13 mouse cellular contexts compared by ENCODE assay signal in the genomic region with DNA sequence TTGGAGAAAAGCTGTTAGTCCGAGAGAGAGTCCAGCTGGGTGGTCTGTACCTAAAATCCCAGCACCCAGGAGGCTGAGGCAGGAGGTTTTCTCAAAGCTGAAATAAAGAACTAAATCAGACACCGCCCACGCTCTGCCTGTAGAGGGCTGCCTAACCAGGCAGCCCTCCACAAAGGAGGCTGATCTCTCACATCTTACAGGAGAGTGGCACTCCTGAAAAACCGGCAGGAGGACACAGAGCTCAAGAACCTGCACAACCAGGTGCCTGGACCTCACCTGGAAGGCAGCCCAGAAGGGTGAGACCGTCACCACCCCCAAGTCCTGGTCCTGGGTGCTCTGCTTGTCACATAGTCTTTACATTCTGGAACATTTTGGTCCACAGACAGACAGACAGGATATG. TPM values are rescaled to one million over a fixed set of nuclear protein-coding genes. Genes with fewer than 3 reads are reported as not detected.
DNase-seq lines count a peak whose midpoint lies in the region; ATAC-seq and TF ChIP-seq lines count a peak whose summit lies in the region.
"Had no signal": no experiment of that assay in that cellular context is flagged by ENCODE, and none has a peak within 500 bp of the region (broad histone marks: within the 10 kb centered on the region; RNA-seq: fewer than 3 reads in every experiment).

No protein-coding gene starts in this region.

- peak; percentile 17 for DNase-seq in embryonic facial prominence, embryonic 14.5 days (ENCODE audit: low spot score)
- DNase-seq in embryonic facial prominence, embryonic 10.5 days (ENCODE audit: low spot score) = no peak
- DNase-seq in lung, postnatal 4 days = peak; percentile 26 to 38
- no peak for DNase-seq in lung, postnatal 25 days (ENCODE audit: low spot score)
- DNase-seq in stomach, postnatal 0 days (ENCODE audit: low spot score) = peak; percentile 52
- no peak for DNase-seq in embryo, embryonic 10.5 days (ENCODE audit: low spot score)
- DNase-seq in ovary, postnatal 36 days (ENCODE audit: low spot score) = no peak
- DNase-seq: kidney, adult 18-20 months had no signal

- no peak overlapping the region for H3K4me3 ChIP-seq in embryonic facial prominence, embryonic 14.5 days (ENCODE audit: low read depth, low read length)
- H3K4me3 ChIP-seq in embryonic facial prominence, embryonic 10.5 days = no peak overlapping the region
- H3K4me3 ChIP-seq in brown adipose tissue, adult 24 weeks (ENCODE audit: insufficient read depth, low read depth, low read length) = no peak overlapping the region
- no peak overlapping the region for H3K4me3 ChIP-seq in stomach, postnatal 0 days (ENCODE audit: low read depth, low read length)
- H3K4me3 ChIP-seq: embryonic facial prominence, embryonic 15.5 days; hindbrain, embryonic 10.5 days; limb, embryonic 13.5 days; midbrain, embryonic 15.5 days had no signal

- no peak overlapping the region for H3K27ac ChIP-seq in embryonic facial prominence, embryonic 14.5 days (replicated peaks; ENCODE audit: low read depth, low read length)
- no peak overlapping the region for H3K27ac ChIP-seq in embryonic facial prominence, embryonic 10.5 days (replicated peaks)
- 0 out of 2 replicates have a peak overlapping the region, but pooled peaks have one; percentile 10 for H3K27ac ChIP-seq in brown adipose tissue, adult 24 weeks (replicated peaks; ENCODE audit: low read depth, low read length)
- peak overlapping the region; percentile 83 for H3K27ac ChIP-seq in stomach, postnatal 0 days (replicated peaks)
- H3K27ac ChIP-seq: limb, embryonic 13.5 days; midbrain, embryonic 15.5 days had no signal

- H3K27me3 ChIP-seq in embryonic facial prominence, embryonic 14.5 days (replicated peaks; ENCODE audit: control insufficient read depth, insufficient read depth, low read length) = no peaks in the 10 kb centered on the region
- no peaks in the 10 kb centered on the region for H3K27me3 ChIP-seq in embryonic facial prominence, embryonic 10.5 days (replicated peaks; ENCODE audit: low read depth, poor library complexity, severe bottlenecking)
- no peaks in the 10 kb centered on the region for H3K27me3 ChIP-seq in stomach, postnatal 0 days (ENCODE audit: control insufficient read depth, insufficient read depth, low read length)
- H3K27me3 ChIP-seq: embryonic facial prominence, embryonic 15.5 days; limb, embryonic 13.5 days; midbrain, embryonic 15.5 days had no signal

- no peak for TF ChIP-seq EP300 in stomach, postnatal 0 days (optimal IDR thresholded peaks at IDR 0.05)

- H3K4me2 ChIP-seq in embryonic facial prominence, embryonic 14.5 days (ENCODE audit: low read depth, low read length) = no peak overlapping the region
- H3K4me2 ChIP-seq in stomach, postnatal 0 days (replicated peaks; ENCODE audit: low read depth) = no peak overlapping the region
- H3K4me2 ChIP-seq: embryonic facial prominence, embryonic 15.5 days; limb, embryonic 13.5 days; midbrain, embryonic 15.5 days had no signal

- H3K36me3 ChIP-seq in embryonic facial prominence, embryonic 14.5 days (ENCODE audit: control insufficient read depth, insufficient read depth, low read length) = peaks cover 19% of the 10 kb centered on the region; the same call in 1 of the 2 replicates
- H3K36me3 ChIP-seq in embryonic facial prominence, embryonic 10.5 days (replicated peaks) = peaks cover 51% of the 10 kb centered on the region
- H3K36me3 ChIP-seq in stomach, postnatal 0 days (ENCODE audit: control insufficient read depth, insufficient read depth, low read length) = peaks cover under 1% of the 10 kb centered on the region; the same call in 1 of the 2 replicates

- TF ChIP-seq CTCF in stomach, postnatal 0 days (IDR thresholded peaks at IDR 0.05; ENCODE audit: low read depth) = peak; percentile 50

- 86% methylated on average over 5 of the region's 5 CpGs for WGBS in embryonic facial prominence, embryonic 14.5 days
- 91% methylated on average over 5 of the region's 5 CpGs for WGBS in embryonic facial prominence, embryonic 10.5 days
- WGBS in stomach, postnatal 0 days = 62% methylated on average over 5 of the region's 5 CpGs

- ATAC-seq in embryonic facial prominence, embryonic 14.5 days (ENCODE audit: low read depth) = no peak
- ATAC-seq in stomach, postnatal 0 days (ENCODE audit: low FRiP score, low TSS enrichment) = no peak
- ATAC-seq: midbrain, embryonic 15.5 days had no signal

- no peak overlapping the region for H3K9ac ChIP-seq in embryonic facial prominence, embryonic 14.5 days (ENCODE audit: low read depth, low read length)
- no peak overlapping the region for H3K9ac ChIP-seq in stomach, postnatal 0 days (ENCODE audit: low read length)
- H3K9ac ChIP-seq: embryonic facial prominence, embryonic 15.5 days; limb, embryonic 13.5 days; midbrain, embryonic 15.5 days had no signal

- H3K9me3 ChIP-seq in embryonic facial prominence, embryonic 14.5 days (ENCODE audit: control insufficient read depth, low read length) = no peaks in the 10 kb centered on the region
- H3K9me3 ChIP-seq in embryonic facial prominence, embryonic 10.5 days = no peaks in the 10 kb centered on the region
- no peaks in the 10 kb centered on the region for H3K9me3 ChIP-seq in stomach, postnatal 0 days (ENCODE audit: control insufficient read depth, low read length)
- H3K9me3 ChIP-seq: embryonic facial prominence, embryonic 15.5 days; hindbrain, embryonic 10.5 days; limb, embryonic 13.5 days; midbrain, embryonic 15.5 days had no signal

- H3K4me1 ChIP-seq in embryonic facial prominence, embryonic 14.5 days (ENCODE audit: control insufficient read depth, insufficient read depth, low read length) = peaks cover 30% of the 10 kb centered on the region
- H3K4me1 ChIP-seq in embryonic facial prominence, embryonic 10.5 days = peaks cover 48% of the 10 kb centered on the region
- peaks cover 77% of the 10 kb centered on the region for H3K4me1 ChIP-seq in brown adipose tissue, adult 24 weeks (ENCODE audit: control insufficient read depth, insufficient read depth, insufficient read length, low read length)
- H3K4me1 ChIP-seq in stomach, postnatal 0 days (replicated peaks; ENCODE audit: control insufficient read depth, insufficient read depth) = peaks cover 18% of the 10 kb centered on the region

RNA-seq across cellular contexts. Expression of a gene that starts 8.2 kb away (rescaled TPM):
- polyA plus RNA-seq in embryonic facial prominence, embryonic 14.5 days (2014; fragmentation: Nextera tagmentation; extraction: Ambion mirVana) = 17.0 and 18.9 TPM in 2 replicates
- 12.5 and 14.8 TPM in 2 replicates for polyA plus RNA-seq in embryonic facial prominence, embryonic 10.5 days (2016; fragmentation: Nextera tagmentation; extraction: Ambion mirVana)
- 30.7 and 35.9 TPM in 2 replicates for polyA plus RNA-seq in brown adipose tissue, adult 24 weeks (2012; ENCODE audit: insufficient read depth, insufficient read length, missing spikeins)
- polyA plus RNA-seq in stomach, postnatal 0 days (2015; fragmentation: Nextera tagmentation; extraction: Ambion mirVana) = 19.3 and 25.5 TPM in 2 replicates

RNA-seq across cellular contexts. Expression of a gene that starts 14.9 kb away (rescaled TPM):
- 7.6 and 9.0 TPM in 2 replicates for polyA plus RNA-seq in embryonic facial prominence, embryonic 14.5 days (2014; fragmentation: Nextera tagmentation; extraction: Ambion mirVana)
- 6.3 and 7.6 TPM in 2 replicates for polyA plus RNA-seq in embryonic facial prominence, embryonic 10.5 days (2016; fragmentation: Nextera tagmentation; extraction: Ambion mirVana)
- 0.87 TPM in 1 of 2 replicates, not detected in the other for polyA plus RNA-seq in brown adipose tissue, adult 24 weeks (2012; ENCODE audit: insufficient read depth, insufficient read length, missing spikeins)
- 5.0 and 5.2 TPM in 2 replicates for polyA plus RNA-seq in stomach, postnatal 0 days (2015; fragmentation: Nextera tagmentation; extraction: Ambion mirVana)

RNA-seq across cellular contexts. Expression of a gene that starts 28.9 kb away (rescaled TPM):
- 16.3 and 16.6 TPM in 2 replicates for polyA plus RNA-seq in embryonic facial prominence, embryonic 14.5 days (2014; fragmentation: Nextera tagmentation; extraction: Ambion mirVana)
- polyA plus RNA-seq in embryonic facial prominence, embryonic 10.5 days (2016; fragmentation: Nextera tagmentation; extraction: Ambion mirVana) = 4.2 and 4.5 TPM in 2 replicates
- 3.3 and 4.8 TPM in 2 replicates for polyA plus RNA-seq in brown adipose tissue, adult 24 weeks (2012; ENCODE audit: insufficient read depth, insufficient read length, missing spikeins)
- 36.9 and 41.0 TPM in 2 replicates for polyA plus RNA-seq in stomach, postnatal 0 days (2015; fragmentation: Nextera tagmentation; extraction: Ambion mirVana)

Comparison
In these comparisons a context has a peak if more than half of its experiments do, and no peak if none do; other contexts are left out.
1. DNase-seq: peak in embryonic facial prominence, embryonic 14.5 days (single experiment), lung, postnatal 4 days (2 of 2) and stomach, postnatal 0 days (single experiment); none in embryonic facial prominence, embryonic 10.5 days (single experiment), lung, postnatal 25 days (single experiment), embryo, embryonic 10.5 days (single experiment) and ovary, postnatal 36 days (single experiment).
2. H3K27ac ChIP-seq: peak in brown adipose tissue, adult 24 weeks (single experiment) and stomach, postnatal 0 days (single experiment); none in embryonic facial prominence, embryonic 14.5 days (single experiment) and embryonic facial prominence, embryonic 10.5 days (single experiment).